Mouse (Mus musculus): ENCODE results near the gene Exoc8.

GRCm38 (mm10) chr8:124860188-124860587, 37.3 kb downstream of the Exoc8 start:
- TF ChIP-seq GATA1 (IDR thresholded peaks at IDR 0.05; ENCODE audit: low read length) = no peak
- TF ChIP-seq TAL1 (IDR thresholded peaks at IDR 0.05; ENCODE audit: low read length) = no peak

All from erythroblast, embryonic 14.5 days (primary cell).